Mouse (Mus musculus): ENCODE measurements around the gene Camk1d. TPM values are rescaled to one million over a fixed set of nuclear protein-coding genes. Genes with fewer than 3 reads are reported as not detected.

The Camk1d gene
- polyA plus RNA-seq, 1 experiment from 2014 or later: 0.84 TPM

- DNase-seq (ENCODE audit: low spot score): no peak
- Histone ChIP-seq H3K36me3 (no peaks in the 10 kb centered on the region), H3K4me3 (no peak overlapping the region), H3K4me1 (peaks cover 11% of the 10 kb centered on the region; the same call in 1 of the 2 replicates), H3K9me3 (replicated peaks) (no peaks in the 10 kb centered on the region), H3K27me3 (ENCODE audit: low read depth, poor library complexity, severe bottlenecking) (no peaks in the 10 kb centered on the region), H3K27ac (no peak overlapping the region)
- 92% methylated on average over 8 of the region's 8 CpGs for WGBS
These were observed 118.7 kb downstream of the Camk1d start for GRCm38 (mm10) chr2:5595356-5596191.

- no peak for DNase-seq (ENCODE audit: low spot score)
- Histone ChIP-seq H3K4me3 (no peak overlapping the region), H3K36me3 (no peaks in the 10 kb centered on the region), H3K27ac (no peak overlapping the region), H3K4me1 (peaks cover 6% of the 10 kb centered on the region; the same call in 1 of the 2 replicates), H3K9me3 (replicated peaks) (no peaks in the 10 kb centered on the region), H3K27me3 (ENCODE audit: low read depth, poor library complexity, severe bottlenecking) (no peaks in the 10 kb centered on the region)
- WGBS: 88% methylated on average over 6 of the region's 6 CpGs
These were observed 121.7 kb downstream of the Camk1d start for GRCm38 (mm10) chr2:5592461-5593136.

- Histone ChIP-seq H3K27ac (no peak overlapping the region), H3K27me3 (ENCODE audit: low read depth, poor library complexity, severe bottlenecking) (no peaks in the 10 kb centered on the region), H3K4me3 (no peak overlapping the region), H3K36me3 (no peaks in the 10 kb centered on the region), H3K4me1 (no peaks in the 10 kb centered on the region), H3K9me3 (replicated peaks) (no peaks in the 10 kb centered on the region)
- DNase-seq (ENCODE audit: low spot score): no peak
- 79% methylated on average over 5 of the region's 5 CpGs for WGBS
These were observed 124.2 kb downstream of the Camk1d start for GRCm38 (mm10) chr2:5590074-5590473.

GRCm38 (mm10) chr2:5589163-5589562 lies 125.2 kb downstream of the Camk1d start:
- 81% methylated on average over 5 of the region's 5 CpGs for whole genome bisulfite sequencing
- Histone ChIP-seq H3K27me3 (ENCODE audit: low read depth, poor library complexity, severe bottlenecking) (no peaks in the 10 kb centered on the region), H3K36me3 (no peaks in the 10 kb centered on the region), H3K4me3 (no peak overlapping the region), H3K27ac (no peak overlapping the region), H3K4me1 (no peaks in the 10 kb centered on the region), H3K9me3 (replicated peaks) (no peaks in the 10 kb centered on the region)
- DNase-seq (ENCODE audit: low spot score): no peak

- WGBS: 89% methylated on average over 8 of the region's 8 CpGs
- Histone ChIP-seq H3K27me3 (ENCODE audit: low read depth, poor library complexity, severe bottlenecking) (no peaks in the 10 kb centered on the region), H3K9me3 (replicated peaks) (no peaks in the 10 kb centered on the region), H3K36me3 (no peaks in the 10 kb centered on the region), H3K4me1 (no peaks in the 10 kb centered on the region), H3K27ac (no peak overlapping the region), H3K4me3 (no peak overlapping the region)
- no peak for DNase-seq (ENCODE audit: low spot score)
These were observed 125.9 kb downstream of the Camk1d start for GRCm38 (mm10) chr2:5588329-5588982.

GRCm38 (mm10) chr2:5584318-5585027 lies 129.8 kb downstream of the Camk1d start:
- no peak for DNase-seq (ENCODE audit: low spot score)
- Histone ChIP-seq H3K4me1 (no peaks in the 10 kb centered on the region), H3K36me3 (no peaks in the 10 kb centered on the region), H3K27ac (no peak overlapping the region), H3K27me3 (ENCODE audit: low read depth, poor library complexity, severe bottlenecking) (no peaks in the 10 kb centered on the region), H3K9me3 (replicated peaks) (no peaks in the 10 kb centered on the region), H3K4me3 (no peak overlapping the region)
- WGBS: 82% methylated on average over 6 of the region's 6 CpGs

GRCm38 (mm10) chr2:5579391-5579790 lies 134.9 kb downstream of the Camk1d start:
- Histone ChIP-seq H3K36me3 (no peaks in the 10 kb centered on the region), H3K27me3 (ENCODE audit: low read depth, poor library complexity, severe bottlenecking) (no peaks in the 10 kb centered on the region), H3K9me3 (replicated peaks) (no peaks in the 10 kb centered on the region), H3K4me3 (no peak overlapping the region), H3K27ac (no peak overlapping the region), H3K4me1 (peaks cover 7% of the 10 kb centered on the region)
- 77% methylated on average over 4 of the region's 4 CpGs for WGBS
- no peak for DNase-seq (ENCODE audit: low spot score)

- Histone ChIP-seq H3K4me3 (no peak overlapping the region), H3K36me3 (no peaks in the 10 kb centered on the region), H3K27me3 (ENCODE audit: low read depth, poor library complexity, severe bottlenecking) (no peaks in the 10 kb centered on the region), H3K9me3 (replicated peaks) (no peaks in the 10 kb centered on the region), H3K27ac (no peak overlapping the region), H3K4me1 (peaks cover 7% of the 10 kb centered on the region)
- no peak for DNase-seq (ENCODE audit: low spot score)
- WGBS: 81% methylated on average over 9 of the region's 9 CpGs
These were observed 136.8 kb downstream of the Camk1d start for GRCm38 (mm10) chr2:5577399-5578129.

GRCm38 (mm10) chr2:5572314-5573006 lies 141.9 kb downstream of the Camk1d start:
- Histone ChIP-seq H3K36me3 (no peaks in the 10 kb centered on the region), H3K4me1 (peaks cover 2% of the 10 kb centered on the region), H3K9me3 (replicated peaks) (no peaks in the 10 kb centered on the region), H3K4me3 (no peak overlapping the region), H3K27me3 (ENCODE audit: low read depth, poor library complexity, severe bottlenecking) (no peaks in the 10 kb centered on the region), H3K27ac (no peak overlapping the region)
- 88% methylated on average over 10 of the region's 10 CpGs for WGBS
- no peak for DNase-seq (ENCODE audit: low spot score)

- Histone ChIP-seq H3K4me1 (no peaks in the 10 kb centered on the region), H3K36me3 (no peaks in the 10 kb centered on the region), H3K9me3 (replicated peaks) (no peaks in the 10 kb centered on the region), H3K4me3 (no peak overlapping the region), H3K27ac (no peak overlapping the region), H3K27me3 (ENCODE audit: low read depth, poor library complexity, severe bottlenecking) (no peaks in the 10 kb centered on the region)
- DNase-seq (ENCODE audit: low spot score): no peak
- WGBS: 92% methylated on average over 5 of the region's 5 CpGs
These were observed 147.7 kb downstream of the Camk1d start for GRCm38 (mm10) chr2:5566611-5567010.

- H3K36me3 ChIP-seq: no peaks in the 10 kb centered on the region
- WGBS: 86% methylated on average over 4 of the region's 4 CpGs
- H3K4me3 ChIP-seq: no peak overlapping the region
- H3K27me3 ChIP-seq (ENCODE audit: low read depth, poor library complexity, severe bottlenecking): no peaks in the 10 kb centered on the region
- no peak for DNase-seq (ENCODE audit: low spot score)
- H3K4me1 ChIP-seq: no peaks in the 10 kb centered on the region
- no peaks in the 10 kb centered on the region for H3K9me3 ChIP-seq (replicated peaks)
- no peak overlapping the region for H3K27ac ChIP-seq
These were observed 150.6 kb downstream of the Camk1d start for GRCm38 (mm10) chr2:5563685-5564084.

GRCm38 (mm10) chr2:5561446-5561845 lies 152.9 kb downstream of the Camk1d start:
- Histone ChIP-seq H3K36me3 (no peaks in the 10 kb centered on the region), H3K4me1 (no peaks in the 10 kb centered on the region), H3K4me3 (no peak overlapping the region), H3K27me3 (ENCODE audit: low read depth, poor library complexity, severe bottlenecking) (no peaks in the 10 kb centered on the region), H3K9me3 (replicated peaks) (no peaks in the 10 kb centered on the region), H3K27ac (no peak overlapping the region)
- no peak for DNase-seq (ENCODE audit: low spot score)
- whole genome bisulfite sequencing: 84% methylated on average over 3 of the region's 3 CpGs

Data from limb, embryonic 10.5 days (tissue).